Mouse (Mus musculus) erythroblast, embryonic 14.5 days (primary cell): ENCODE data around the gene H2al1d.
"Not testable (repeated sequence)": the region's sequence is repeated elsewhere in the genome, so short reads cannot be mapped to it uniquely, and the experiment has no call there.

ENCODE experiments used
- GATA1 ChIP-seq: IDR thresholded peaks from 2 replicates; pipeline ENCODE4 v1.6.1; 2012; ENCODE audit warnings: low read length, inconsistent platforms, mixed read lengths
- TAL1 ChIP-seq: IDR thresholded peaks from 3 replicates; pipeline ENCODE4 v1.6.1; 2012; ENCODE audit warnings: low read length, inconsistent platforms, mixed read lengths

- not testable (repeated sequence) for TF ChIP-seq TAL1, GATA1
Observed at GRCm38 (mm10) chrX:11298957-11299356, 9.7 kb upstream of the H2al1d start, which contains the start of gene H2al1a.
